In the genomic region with DNA sequence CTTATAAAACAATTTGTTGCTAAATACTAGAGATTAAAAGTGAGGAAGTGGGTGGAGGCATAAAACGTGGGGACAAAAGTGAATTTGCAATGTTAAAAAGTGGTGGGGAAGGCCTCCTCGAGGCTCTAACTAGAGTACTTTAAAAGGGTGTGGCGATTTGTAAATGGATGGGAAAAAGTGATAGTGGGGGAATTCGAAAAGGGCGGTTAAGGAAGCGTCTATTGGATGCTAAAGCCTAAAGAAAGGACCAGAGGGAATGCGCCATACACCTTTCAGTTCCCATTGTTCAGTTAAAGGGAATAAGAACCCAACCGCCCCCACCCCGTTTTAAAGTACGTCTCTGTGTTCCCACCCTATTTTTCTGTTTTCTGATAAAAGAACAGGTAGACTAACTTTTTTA, we compare ENCODE assay signal across 8 mouse cellular contexts. TPM values are rescaled to one million over a fixed set of nuclear protein-coding genes. Genes with fewer than 3 reads are reported as not detected.
DNase-seq lines count a peak whose midpoint lies in the region; ATAC-seq and TF ChIP-seq lines count a peak whose summit lies in the region.

No protein-coding gene starts in this region.

- no peak for ATAC-seq in erythroblast, adult 5-6 weeks (replicated peaks; ENCODE audit: low FRiP score, poor library complexity, severe bottlenecking)
- ATAC-seq in limb, embryonic 14.5 days (ENCODE audit: low FRiP score, low read depth) = no peak
- ATAC-seq in stomach, postnatal 0 days (ENCODE audit: low FRiP score, low TSS enrichment) = no peak

- H3K36me3 ChIP-seq in erythroblast, embryonic 14.5 days (ENCODE audit: control insufficient read depth) = peaks cover 17% of the 10 kb centered on the region
- H3K36me3 ChIP-seq in testis, adult 2 months (ENCODE audit: control insufficient read depth, insufficient read depth, low read length) = no peaks in the 10 kb centered on the region
- peaks cover 9% of the 10 kb centered on the region; the same call in 1 of the 2 replicates for H3K36me3 ChIP-seq in limb, embryonic 14.5 days (ENCODE audit: control insufficient read depth, insufficient read depth, low read length)
- H3K36me3 ChIP-seq in stomach, postnatal 0 days (ENCODE audit: control insufficient read depth, insufficient read depth, low read length) = no peaks in the 10 kb centered on the region

- TF ChIP-seq CTCF in testis, adult 2 months (IDR thresholded peaks at IDR 0.05; ENCODE audit: control insufficient read depth, insufficient read depth, insufficient replicate concordance, low read depth, low read length) = no peak
- no peak for TF ChIP-seq CTCF in stomach, postnatal 0 days (IDR thresholded peaks at IDR 0.05; ENCODE audit: low read depth)

- TF ChIP-seq POLR2A in testis, adult 2 months (IDR thresholded peaks at IDR 0.05; ENCODE audit: control insufficient read depth, low read depth, low read length) = no peak
- TF ChIP-seq POLR2A in limb, embryonic 14.5 days (IDR thresholded peaks at IDR 0.05; ENCODE audit: borderline replicate concordance, extremely low read depth, insufficient read depth, insufficient read length) = no peak

- peaks cover 13% of the 10 kb centered on the region for H3K27me3 ChIP-seq in erythroblast, embryonic 14.5 days (ENCODE audit: control insufficient read depth)
- H3K27me3 ChIP-seq in testis, adult 2 months (ENCODE audit: control insufficient read depth, insufficient read depth, low read length) = no peaks in the 10 kb centered on the region
- no peaks in the 10 kb centered on the region for H3K27me3 ChIP-seq in limb, embryonic 14.5 days (ENCODE audit: control insufficient read depth, insufficient read depth, low read length)
- no peaks in the 10 kb centered on the region for H3K27me3 ChIP-seq in stomach, postnatal 0 days (ENCODE audit: control insufficient read depth, insufficient read depth, low read length)

- H3K27ac ChIP-seq in testis, adult 2 months (ENCODE audit: control insufficient read depth, insufficient read depth, low read depth, low read length) = peak overlapping the region; percentile 91
- H3K27ac ChIP-seq in limb, embryonic 14.5 days (replicated peaks; ENCODE audit: low read depth, low read length) = peak overlapping the region; percentile 80; the same call in 1 of the 2 replicates
- H3K27ac ChIP-seq in stomach, postnatal 0 days (replicated peaks) = peak overlapping the region; percentile 83

- 78% methylated on average over 10 of the region's 10 CpGs for WGBS in limb, embryonic 14.5 days
- WGBS in stomach, postnatal 0 days = 73% methylated on average over 10 of the region's 10 CpGs

- no peak for TF ChIP-seq EP300 in stomach, postnatal 0 days (optimal IDR thresholded peaks at IDR 0.05)

- H3K9ac ChIP-seq in limb, embryonic 14.5 days (ENCODE audit: low read depth, low read length, severe bottlenecking) = no peak overlapping the region
- no peak overlapping the region for H3K9ac ChIP-seq in stomach, postnatal 0 days (ENCODE audit: low read length)

- DNase-seq in testis, postnatal 14 days (ENCODE audit: low spot score) = no peak
- no peak for DNase-seq in limb, embryonic 14.5 days (ENCODE audit: low spot score)
- DNase-seq in stomach, postnatal 0 days (ENCODE audit: low spot score) = no peak
- no peak for DNase-seq in gastrocnemius, adult 18-20 months (ENCODE audit: low spot score)
- DNase-seq in adrenal gland, postnatal 10 days = no peak

- peaks cover 10% of the 10 kb centered on the region for H3K9me3 ChIP-seq in erythroblast, embryonic 14.5 days (ENCODE audit: control insufficient read depth, low read length)
- no peaks in the 10 kb centered on the region for H3K9me3 ChIP-seq in limb, embryonic 14.5 days (ENCODE audit: control insufficient read depth, low read length)
- H3K9me3 ChIP-seq in stomach, postnatal 0 days (ENCODE audit: control insufficient read depth, low read length) = no peaks in the 10 kb centered on the region

- H3K4me1 ChIP-seq in erythroblast, embryonic 14.5 days (ENCODE audit: control insufficient read depth) = peaks cover 8% of the 10 kb centered on the region
- H3K4me1 ChIP-seq in testis, adult 2 months (ENCODE audit: control insufficient read depth, insufficient read depth, low read length) = no peaks in the 10 kb centered on the region
- no peaks in the 10 kb centered on the region for H3K4me1 ChIP-seq in limb, embryonic 14.5 days (ENCODE audit: control insufficient read depth, insufficient read depth, low read length)
- no peaks in the 10 kb centered on the region for H3K4me1 ChIP-seq in stomach, postnatal 0 days (replicated peaks; ENCODE audit: control insufficient read depth, insufficient read depth)

- H3K4me3 ChIP-seq in erythroblast, embryonic 14.5 days (replicated peaks) = peak overlapping the region; percentile 87
- peak overlapping the region; percentile 54 for H3K4me3 ChIP-seq in testis, adult 2 months (ENCODE audit: control insufficient read depth, low read depth, low read length)
- peak overlapping the region; percentile 17 for H3K4me3 ChIP-seq in limb, embryonic 14.5 days (replicated peaks; ENCODE audit: low read length)
- H3K4me3 ChIP-seq in stomach, postnatal 0 days (ENCODE audit: low read depth, low read length) = peak overlapping the region; percentile 71; the same call in 1 of the 2 replicates

- peak overlapping the region; percentile 20 for H3K4me2 ChIP-seq in limb, embryonic 14.5 days (replicated peaks; ENCODE audit: low read depth, low read length, severe bottlenecking)
- no peak overlapping the region; the same call in 1 of the 2 replicates for H3K4me2 ChIP-seq in stomach, postnatal 0 days (replicated peaks; ENCODE audit: low read depth)

RNA-seq across cellular contexts. Expression of gene Rlim, which starts 0.7 kb away (rescaled TPM):
- polyA plus RNA-seq in erythroblast, embryonic 14.5 days (2012) = 0.05 and 0.10 TPM in 2 replicates
- 15.4 and 15.9 TPM in 2 replicates for total RNA-seq in erythroblast, adult 5-6 weeks (2015; ENCODE audit: low replicate concordance)
- total RNA-seq in erythroblast, adult 5-6 weeks (2017; ENCODE audit: low replicate concordance) = 27.4 and 31.5 TPM in 2 replicates
- 5.0 and 7.1 TPM in 2 replicates for polyA plus RNA-seq in testis, adult 2 months (2012; rRNA removed)
- 19.3 and 21.5 TPM in 2 replicates for polyA plus RNA-seq in limb, embryonic 14.5 days (2012; rRNA removed)
- polyA plus RNA-seq in limb, embryonic 14.5 days (2014; fragmentation: Nextera tagmentation; extraction: Ambion mirVana) = 32.6 and 34.7 TPM in 2 replicates
- 11.6 and 12.4 TPM in 2 replicates for polyA plus RNA-seq in stomach, postnatal 0 days (2015; fragmentation: Nextera tagmentation; extraction: Ambion mirVana)
- 10 to 100 TPM; 16.9 to 20.3 TPM for total RNA-seq in gastrocnemius, adult 18-20 months (2021)
- total RNA-seq in adrenal gland, postnatal 10 days (2021) = 10 to 100 TPM; 49.3 to 54.0 TPM

Comparison
In these comparisons a context has a peak if more than half of its experiments do, and no peak if none do; other contexts are left out.
1. H3K4me3 ChIP-seq: peak in every context shown above with its lines; median percentile 87 in erythroblast, embryonic 14.5 days; 71 in stomach, postnatal 0 days; 54 in testis, adult 2 months; 17 in limb, embryonic 14.5 days.